Mouse (Mus musculus) natural killer cell, adult 2 months (primary cell): ENCODE measurements around the gene Serpina3a.
"Not testable (repeated sequence)": the region's sequence is repeated elsewhere in the genome, so short reads cannot be mapped to it uniquely, and the experiment has no call there.

Experiments
- DNase-seq, 2 experiments: peaks; one replicate each; pipeline ENCODE4 v3.0.0; 2022; ENCODE audit warnings: low spot score in 2 of 2

The Serpina3a gene

GRCm38 (mm10) chr12:104112333-104112732, at the start of gene Serpina3a:
Gene Serpina3a (plus strand): TSS chr12:104112724.
- DNase-seq = not testable (repeated sequence)

DNA sequence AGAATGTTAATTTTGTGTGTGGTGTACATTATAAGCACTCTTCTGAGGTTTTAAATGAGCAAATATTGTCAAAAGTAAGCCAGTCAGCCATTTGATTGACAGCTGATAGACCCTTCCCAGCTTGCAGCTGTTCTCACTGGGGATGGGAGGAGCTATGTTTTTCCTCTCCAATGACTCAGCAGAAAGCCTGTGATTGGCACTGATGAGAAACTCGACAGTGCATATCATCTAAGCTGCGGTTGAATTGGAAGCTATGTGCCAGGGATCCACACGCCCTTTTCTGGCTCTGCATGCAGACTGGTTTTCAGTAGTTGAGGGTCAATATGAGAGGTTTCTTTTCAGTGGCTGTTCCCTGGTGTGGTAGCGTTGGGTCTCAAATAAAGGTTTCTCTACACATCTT, 48.0 kb upstream of the Serpina3a start:
- DNase-seq = no peak

DNA sequence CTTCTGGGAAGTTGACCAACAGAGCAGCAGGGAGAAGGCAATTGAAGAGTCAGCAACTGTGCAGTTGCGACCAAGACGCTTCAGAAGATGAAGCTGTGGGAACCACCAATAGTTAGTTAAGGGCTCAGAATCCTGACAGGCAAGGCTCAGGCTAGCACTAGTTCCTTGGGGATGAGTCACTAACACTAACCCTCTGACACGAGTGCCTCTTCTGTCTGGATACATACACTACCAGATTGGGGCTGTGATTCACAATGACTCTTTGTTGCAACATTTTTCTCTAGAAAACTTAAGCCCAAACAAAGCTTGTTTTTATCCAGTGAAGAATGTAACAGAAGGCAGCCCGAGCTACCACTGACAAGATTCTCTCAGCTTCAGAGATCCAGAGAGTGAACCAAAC, 47.5 kb upstream of the Serpina3a start:
- DNase-seq = no peak

DNA sequence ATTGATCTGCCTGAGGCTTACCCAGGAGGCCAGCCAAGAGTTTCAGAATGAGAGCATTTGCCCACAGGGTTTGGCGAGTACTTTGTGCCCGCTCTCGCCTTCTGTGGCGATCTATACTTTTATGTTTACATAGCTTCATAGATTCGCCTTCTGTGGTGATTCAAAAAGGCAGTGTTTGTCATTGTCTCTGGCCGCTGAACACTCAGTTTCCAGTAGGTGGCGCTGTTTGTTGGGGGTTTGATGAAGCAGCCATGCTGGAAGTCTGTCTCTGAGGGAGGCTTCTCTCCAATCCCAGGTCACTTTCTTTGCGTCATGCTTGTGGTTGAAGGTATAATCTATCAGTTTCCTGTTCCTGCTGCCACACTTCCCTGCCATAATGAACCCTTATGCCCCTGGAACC, 46.3 kb upstream of the Serpina3a start:
- DNase-seq = peak; percentile 79 to 85

GRCm38 (mm10) chr12:104067549-104067948, 45.0 kb upstream of the Serpina3a start:
- peak; percentile 40 to 62 for DNase-seq

DNA sequence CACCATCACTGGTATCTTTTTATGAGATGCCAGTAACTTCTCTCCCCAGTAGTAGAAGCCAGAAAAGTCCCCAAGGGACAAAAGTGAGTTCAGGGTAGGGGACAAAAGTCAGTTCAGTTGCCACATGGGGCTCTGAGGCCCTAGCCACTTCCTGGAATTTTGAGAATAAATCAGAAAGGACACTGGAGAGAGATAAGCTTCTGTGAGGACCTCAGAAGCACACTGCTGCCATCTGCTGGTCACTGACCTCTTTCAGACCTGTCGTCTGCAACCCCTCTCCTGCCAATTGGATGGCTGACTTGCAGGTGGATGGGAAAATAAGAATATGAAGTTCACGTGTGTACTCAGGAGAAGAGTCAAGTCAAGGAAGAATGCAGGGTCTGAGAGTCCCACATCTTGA, 42.9 kb upstream of the Serpina3a start:
- peak; percentile 59 to 69 for DNase-seq

DNA sequence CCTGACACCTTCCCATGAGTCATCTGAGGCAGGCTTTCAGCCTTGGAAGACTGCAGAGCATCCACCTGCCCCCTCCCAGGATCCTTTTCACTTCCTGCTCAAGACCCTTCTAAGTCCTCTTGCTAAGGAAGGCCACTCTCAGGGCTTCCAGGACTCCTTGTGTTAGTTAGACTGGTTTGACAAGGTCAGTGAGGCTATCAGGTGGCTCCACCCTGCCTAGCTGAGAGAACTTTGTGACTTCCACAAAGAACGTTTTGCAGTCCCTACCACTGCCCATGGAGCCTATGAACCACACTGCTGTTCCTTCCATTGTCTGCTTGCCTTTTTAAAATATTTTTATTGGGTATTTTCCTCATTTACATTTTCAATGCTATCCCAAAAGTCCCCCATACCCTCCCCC, 40.8 kb upstream of the Serpina3a start:
- no peak for DNase-seq

DNA sequence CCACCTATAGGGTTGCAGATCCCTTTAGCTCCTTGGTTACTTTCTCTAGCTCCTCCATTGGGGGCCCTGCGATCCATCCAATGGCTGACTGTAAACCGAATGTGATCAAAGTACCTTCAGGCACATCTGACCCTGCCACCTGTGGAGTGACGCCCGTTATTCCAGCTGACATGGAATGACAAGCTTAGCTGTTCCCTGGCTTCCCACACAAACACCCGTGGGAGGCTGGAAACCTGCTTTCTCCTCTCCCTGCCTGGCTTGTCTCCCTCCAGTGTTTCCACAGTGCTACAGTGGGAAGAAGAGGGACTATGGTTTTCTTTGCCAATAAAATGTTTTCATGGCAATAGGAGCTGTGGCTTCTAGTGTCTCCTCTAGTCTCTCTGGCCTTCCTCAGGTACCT, 40.2 kb upstream of the Serpina3a start:
- DNase-seq = no peak

GRCm38 (mm10) chr12:104090119-104090518, 22.4 kb upstream of the Serpina3a start:
- DNase-seq = no peak

GRCm38 (mm10) chr12:104091303-104091702, 21.2 kb upstream of the Serpina3a start:
- DNase-seq = no peak

GRCm38 (mm10) chr12:104100768-104101167, 11.8 kb upstream of the Serpina3a start, which contains the start of gene Serpina5:
Gene Serpina5 (plus strand): TSS chr12:104101113.
- no peak for DNase-seq

GRCm38 (mm10) chr12:104105847-104106246, 6.7 kb upstream of the Serpina3a start:
- no peak for DNase-seq

- no peak for DNase-seq
Measured at GRCm38 (mm10) chr12:104106919-104107318, 5.6 kb upstream of the Serpina3a start.

GRCm38 (mm10) chr12:104108507-104108906, 4.0 kb upstream of the Serpina3a start:
- DNase-seq = no peak

DNA sequence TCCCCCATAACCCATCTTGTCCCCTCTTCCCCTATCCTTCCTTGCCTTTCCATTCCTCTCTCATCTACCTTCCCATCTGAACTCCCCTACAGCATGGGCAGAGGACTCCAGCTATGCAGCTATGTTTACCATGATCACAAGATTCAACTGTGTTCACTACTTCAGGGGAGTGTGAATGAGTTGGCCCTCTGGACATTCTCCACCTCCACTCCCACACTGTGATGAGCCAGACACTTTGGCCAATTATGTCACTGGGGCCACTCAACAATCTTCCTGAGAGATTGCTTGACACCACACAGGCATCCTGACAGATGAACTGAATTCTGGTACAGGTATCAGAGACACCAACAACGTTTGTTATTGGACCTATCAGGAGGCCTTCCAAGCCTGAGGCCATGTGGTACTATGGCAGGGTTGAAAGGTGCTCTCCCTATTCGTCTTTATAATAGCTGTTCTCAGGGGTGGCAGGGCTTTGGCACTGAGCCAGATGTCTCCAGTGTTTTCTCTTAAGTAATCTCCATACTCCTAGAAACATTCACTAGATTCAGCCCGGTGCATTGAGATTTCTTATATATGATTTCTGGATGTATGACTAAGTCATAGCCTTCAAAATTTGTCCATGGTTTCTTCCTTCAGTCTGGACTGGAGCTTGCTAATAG, 2.5 kb downstream of the Serpina3a start:
- DNase-seq = no peak

DNA sequence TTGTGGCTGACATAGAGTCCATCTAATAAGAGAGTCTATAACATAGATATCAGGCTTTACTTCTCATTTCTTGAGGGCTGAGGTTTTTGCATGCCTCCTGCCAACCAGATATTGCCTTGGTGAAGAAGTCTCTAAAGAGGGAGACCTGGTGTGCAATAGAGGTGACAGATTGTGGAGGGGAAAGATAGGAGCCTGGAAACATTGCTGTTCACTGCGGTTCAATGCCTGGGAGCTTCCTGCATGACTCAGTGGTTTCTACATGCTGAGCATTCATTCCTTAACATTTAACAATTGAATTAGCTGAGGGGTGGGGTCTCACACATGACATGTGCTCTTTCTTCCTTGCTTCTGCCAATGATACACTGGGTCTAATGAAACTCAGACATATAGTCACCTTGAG, 10.6 kb downstream of the Serpina3a start:
- DNase-seq = no peak

DNA sequence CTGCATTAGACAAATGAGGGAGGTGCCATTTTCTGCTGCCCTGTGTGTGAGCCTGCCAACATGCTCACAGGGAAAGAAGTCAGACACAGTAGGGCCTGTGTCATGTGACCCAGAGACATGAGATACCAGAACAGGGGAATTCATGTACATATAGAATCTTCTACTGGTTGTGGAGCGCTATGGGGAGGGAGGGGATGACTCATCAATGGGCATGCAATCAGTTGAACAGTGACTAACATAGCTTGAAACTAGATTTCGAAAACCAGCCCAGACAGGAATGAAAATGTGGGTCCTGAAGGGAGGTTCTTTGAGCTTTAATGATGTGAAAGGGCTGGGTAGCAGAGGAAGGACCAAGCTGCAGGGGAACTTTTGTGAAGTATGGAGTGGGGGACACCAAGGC, 11.5 kb downstream of the Serpina3a start:
- DNase-seq = no peak

DNA sequence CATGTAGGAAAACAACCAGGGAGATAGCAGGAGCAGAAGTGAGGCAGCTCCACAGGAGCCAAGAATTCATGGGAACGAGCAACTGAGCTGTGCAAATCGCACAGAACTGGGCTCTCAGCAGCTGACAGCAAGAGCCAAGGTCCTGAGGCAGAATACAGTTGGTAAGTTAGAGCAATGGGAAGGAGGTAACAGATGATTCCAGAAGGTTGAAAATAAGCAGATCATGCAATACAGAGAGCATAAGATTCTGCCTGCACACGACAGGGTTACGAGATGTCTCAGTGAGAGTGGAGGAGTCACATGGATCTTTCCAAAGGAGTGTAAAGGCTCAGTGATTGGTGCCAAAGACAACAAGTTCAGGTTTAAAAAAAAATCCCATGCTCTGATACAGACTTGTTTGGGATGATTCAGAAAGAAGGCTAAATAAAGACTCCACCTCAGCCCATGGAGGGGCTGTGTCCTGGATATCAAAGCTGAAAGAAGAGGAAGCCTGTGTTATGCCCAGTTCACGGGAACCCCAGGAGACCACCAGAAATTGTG, 12.6 kb downstream of the Serpina3a start:
- DNase-seq = no peak

DNA sequence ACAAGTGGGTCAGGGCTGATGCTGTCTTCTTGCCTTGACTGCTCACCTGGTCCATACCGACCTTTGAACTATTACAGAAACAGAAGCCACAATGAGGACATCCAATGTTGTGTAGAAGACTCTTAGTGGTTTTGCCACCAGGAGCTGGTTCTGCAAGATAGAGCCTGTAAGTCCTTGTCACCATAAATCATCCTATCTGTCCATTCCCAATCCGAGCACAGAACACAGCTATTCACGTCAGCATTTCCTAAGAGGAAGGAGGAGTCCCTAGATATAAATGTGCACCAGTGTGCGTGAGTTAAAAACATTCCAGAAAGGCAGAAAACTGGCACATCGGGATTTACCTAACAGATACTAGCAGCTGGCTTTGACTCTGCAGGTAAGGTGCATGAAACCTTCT, 15.2 kb downstream of the Serpina3a start, which contains the start of gene Serpina3b:
TSS of gene Serpina3b (plus strand) at position 301 of the 400 bp plus-strand sequence.
- DNase-seq = no peak

DNA sequence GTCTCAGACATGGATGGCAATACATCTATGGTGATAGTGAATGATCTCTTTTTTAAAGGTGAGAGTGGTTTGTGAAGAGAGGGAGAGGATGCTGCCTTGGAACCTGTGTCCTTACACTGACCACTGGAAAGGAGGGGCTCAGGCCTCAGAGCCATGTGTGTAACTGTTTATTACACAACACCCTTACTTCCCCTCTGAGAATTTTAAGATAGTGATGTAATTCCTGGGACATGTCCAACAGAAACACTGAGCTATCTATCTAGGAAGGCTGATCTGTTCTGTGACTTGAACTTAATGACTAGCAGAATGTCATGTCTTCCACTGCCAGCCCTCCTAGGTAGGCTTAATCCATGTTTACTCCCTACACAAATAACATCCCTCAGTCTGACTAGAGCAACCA, 18.5 kb downstream of the Serpina3a start:
- DNase-seq = no peak

GRCm38 (mm10) chr12:104138216-104138615, 25.7 kb downstream of the Serpina3a start:
- no peak for DNase-seq

- no peak for DNase-seq
Measured at GRCm38 (mm10) chr12:104140543-104141103, 28.1 kb downstream of the Serpina3a start.

GRCm38 (mm10) chr12:104141506-104141905, 29.0 kb downstream of the Serpina3a start:
- no peak for DNase-seq
